Mouse (Mus musculus) cortical plate, adult 2 months (tissue): ENCODE data around the gene Plk2.

ENCODE experiments used
- CTCF ChIP-seq: fragments of 200-500 bp; IDR thresholded peaks from 2 replicates; pipeline ENCODE4 v1.5.1; 2011; ENCODE audit warnings: mild to moderate bottlenecking, control low read depth, low read length; ENCODE audit not compliant: insufficient read depth; ENCODE audit errors: extremely low read depth
- POLR2A ChIP-seq: fragments of 200-500 bp; IDR thresholded peaks from 2 replicates; pipeline ENCODE4 v1.6.1; 2011; ENCODE audit warnings: mild to moderate bottlenecking, low read length, control low read depth; ENCODE audit not compliant: insufficient read depth; ENCODE audit errors: extremely low read depth

- TF ChIP-seq CTCF, result no peak
- TF ChIP-seq POLR2A, result no peak
Observed at GRCm38 (mm10) chr13:110363722-110364121, 31.1 kb upstream of the Plk2 start.
